Mouse (Mus musculus): ENCODE measurements around the gene Rrp12.

- TF ChIP-seq POLR2A (IDR thresholded peaks at IDR 0.05; ENCODE audit: low read depth, low read length) (peak; percentile 74; the same call in 1 of the 2 replicates), CTCF (IDR thresholded peaks at IDR 0.05; ENCODE audit: extremely low read depth, insufficient read depth, insufficient read length, insufficient replicate concordance) (no peak)
Observed at GRCm38 (mm10) chr19:41933179-41934086, 37.5 kb upstream of the Rrp12 start, which contains the start of the genes Exosc1 and Zdhhc16.
